22 mouse cellular contexts compared by ENCODE assay signal in the genomic region with DNA sequence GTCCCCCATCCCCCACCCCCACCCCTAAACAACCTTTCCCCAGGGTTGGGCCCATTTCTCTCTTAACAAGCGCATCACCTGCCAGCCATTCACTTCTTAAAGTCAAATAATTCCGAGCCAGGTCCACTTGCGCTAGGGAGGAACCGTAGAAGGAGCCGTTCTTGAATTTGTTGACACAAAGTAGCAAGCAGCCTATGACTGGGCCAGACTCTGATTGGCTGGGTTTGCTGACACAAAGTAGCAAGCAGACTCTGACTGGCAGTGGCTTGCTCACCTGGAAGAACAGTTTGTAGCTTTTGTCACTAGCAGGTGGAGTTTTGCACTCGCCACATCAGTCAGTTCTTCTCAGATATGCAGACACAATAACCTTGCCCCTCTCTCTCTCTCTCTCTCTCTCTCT.
"Had no signal": no experiment of that assay in that cellular context is flagged by ENCODE, and none has a peak within 500 bp of the region (broad histone marks: within the 10 kb centered on the region; RNA-seq: fewer than 3 reads in every experiment).

No protein-coding gene starts in this region.

- H3K9ac ChIP-seq: kidney, embryonic 15.5 days; limb, embryonic 13.5 days; liver, embryonic 12.5 days; liver, embryonic 15.5 days; midbrain, embryonic 12.5 days; neural tube, embryonic 13.5 days; stomach, embryonic 15.5 days had no signal

- H3K4me3 ChIP-seq: kidney, embryonic 15.5 days; limb, embryonic 10.5 days; limb, embryonic 13.5 days; liver, embryonic 12.5 days; liver, embryonic 15.5 days; midbrain, embryonic 12.5 days; myocyte; neural tube, embryonic 13.5 days; stomach, embryonic 15.5 days had no signal

- H3K4me1 ChIP-seq: kidney, embryonic 15.5 days; limb, embryonic 10.5 days; limb, embryonic 13.5 days; liver, embryonic 12.5 days; liver, embryonic 15.5 days; neural tube, embryonic 13.5 days; stomach, embryonic 15.5 days had no signal

- H3K36me3 ChIP-seq: kidney, embryonic 15.5 days; limb, embryonic 10.5 days; limb, embryonic 13.5 days; liver, embryonic 12.5 days; liver, embryonic 15.5 days; midbrain, embryonic 12.5 days; neural tube, embryonic 13.5 days; stomach, embryonic 15.5 days had no signal

- H3K4me2 ChIP-seq: kidney, embryonic 15.5 days; limb, embryonic 13.5 days; liver, embryonic 12.5 days; liver, embryonic 15.5 days; midbrain, embryonic 12.5 days; neural tube, embryonic 13.5 days; stomach, embryonic 15.5 days had no signal

- H3K27me3 ChIP-seq: kidney, embryonic 15.5 days; liver, embryonic 12.5 days; liver, embryonic 15.5 days; midbrain, embryonic 12.5 days; neural tube, embryonic 13.5 days; stomach, embryonic 15.5 days had no signal

- H3K9me3 ChIP-seq: kidney, embryonic 15.5 days; limb, embryonic 10.5 days; limb, embryonic 13.5 days; liver, embryonic 12.5 days; liver, embryonic 15.5 days; midbrain, embryonic 12.5 days; neural tube, embryonic 13.5 days; stomach, embryonic 15.5 days had no signal

- H3K27ac ChIP-seq: kidney, embryonic 15.5 days; limb, embryonic 10.5 days; limb, embryonic 13.5 days; liver, embryonic 12.5 days; liver, embryonic 15.5 days; midbrain, embryonic 12.5 days; neural tube, embryonic 13.5 days; stomach, embryonic 15.5 days had no signal

- DNase-seq: kidney, adult 11 months; kidney, adult 8-10 months; kidney, postnatal 10 days; kidney, postnatal 36 days; liver; lung, postnatal 4 days; retina, postnatal 1 day; right cerebral cortex, postnatal 25 days; spleen, adult 18-20 months; thymus, postnatal 25 days had no signal

- ATAC-seq: inflammation-experienced regulatory T-cells, adult 6 months; liver, embryonic 12.5 days; lung, postnatal 0 days; midbrain, embryonic 16.5 days had no signal
